Mouse (Mus musculus) testis, adult 2 months (tissue): Measurements from ENCODE around the gene Alg14.

Experiments
- CTCF ChIP-seq: fragments of 200-500 bp; IDR thresholded peaks from 2 replicates; pipeline ENCODE4 v1.5.1; 2012; ENCODE audit warnings: low read depth, mild to moderate bottlenecking, inconsistent platforms, low read length, moderate library complexity; ENCODE audit not compliant: control insufficient read depth, insufficient read depth, insufficient replicate concordance
- POLR2A ChIP-seq: fragments of 200-500 bp; IDR thresholded peaks from 2 replicates; pipeline ENCODE4 v1.6.1; 2012; ENCODE audit warnings: low read depth, mild to moderate bottlenecking, inconsistent platforms, low read length, moderate library complexity; ENCODE audit not compliant: control insufficient read depth

GRCm38 (mm10) chr3:121354281-121354680, 62.7 kb downstream of the Alg14 start:
- TF ChIP-seq CTCF (no peak), POLR2A (no peak)
